Mouse (Mus musculus) splenic B cell, adult 2 months (primary cell): ENCODE measurements around the gene Farp1.
"Not testable (repeated sequence)": the region's sequence is repeated elsewhere in the genome, so short reads cannot be mapped to it uniquely, and the experiment has no call there.

Experiments
- DNase-seq: peaks from one replicate; pipeline ENCODE4 v3.0.0-alpha.2; 2011; ENCODE audit warnings: low read depth, low spot score
- H3K27me3 ChIP-seq: 2 replicates; pipeline ENCODE4 v1.6.1; 2012; ENCODE audit warnings: mild to moderate bottlenecking, low read length, moderate library complexity, mixed read lengths; ENCODE audit not compliant: control insufficient read depth, poor library complexity, insufficient read depth, severe bottlenecking
- H3K36me3 ChIP-seq: 2 replicates; pipeline ENCODE4 v1.6.1; 2012; ENCODE audit warnings: mild to moderate bottlenecking, low read length, moderate library complexity, mixed read lengths; ENCODE audit not compliant: control insufficient read depth, poor library complexity, insufficient read depth, severe bottlenecking

The Farp1 gene

DNA sequence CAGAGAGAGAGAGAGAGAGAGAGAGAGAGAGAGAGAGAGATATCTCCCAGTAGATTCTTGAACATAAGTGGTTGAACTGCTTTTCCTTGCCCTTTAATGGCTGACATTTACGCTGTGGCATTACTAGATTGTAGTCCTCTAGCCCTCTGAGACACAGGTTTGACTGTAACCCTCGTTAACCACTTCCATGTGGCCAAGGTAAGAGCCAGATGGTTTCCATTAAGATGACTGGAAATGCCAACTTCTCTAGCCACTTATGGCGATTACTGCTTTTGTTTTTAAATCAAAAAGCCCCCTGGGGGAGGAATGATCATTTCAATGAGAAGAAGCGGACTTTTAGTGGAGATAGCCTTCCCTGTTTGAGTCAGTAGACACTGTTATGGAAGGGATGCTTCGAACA is 3.7 kb downstream of the Farp1 start:
- H3K36me3 ChIP-seq = no peaks in the 10 kb centered on the region

GRCm38 (mm10) chr14:121044145-121044544 is 9.1 kb downstream of the Farp1 start:
- Histone ChIP-seq H3K27me3 (no peaks in the 10 kb centered on the region), H3K36me3 (no peaks in the 10 kb centered on the region)
- DNase-seq = no peak

More for the DNA sequence above, 3.7 kb downstream of the Farp1 start:
- H3K27me3 ChIP-seq = no peaks in the 10 kb centered on the region; the same call in 1 of the 2 replicates
- DNase-seq = no peak

DNA sequence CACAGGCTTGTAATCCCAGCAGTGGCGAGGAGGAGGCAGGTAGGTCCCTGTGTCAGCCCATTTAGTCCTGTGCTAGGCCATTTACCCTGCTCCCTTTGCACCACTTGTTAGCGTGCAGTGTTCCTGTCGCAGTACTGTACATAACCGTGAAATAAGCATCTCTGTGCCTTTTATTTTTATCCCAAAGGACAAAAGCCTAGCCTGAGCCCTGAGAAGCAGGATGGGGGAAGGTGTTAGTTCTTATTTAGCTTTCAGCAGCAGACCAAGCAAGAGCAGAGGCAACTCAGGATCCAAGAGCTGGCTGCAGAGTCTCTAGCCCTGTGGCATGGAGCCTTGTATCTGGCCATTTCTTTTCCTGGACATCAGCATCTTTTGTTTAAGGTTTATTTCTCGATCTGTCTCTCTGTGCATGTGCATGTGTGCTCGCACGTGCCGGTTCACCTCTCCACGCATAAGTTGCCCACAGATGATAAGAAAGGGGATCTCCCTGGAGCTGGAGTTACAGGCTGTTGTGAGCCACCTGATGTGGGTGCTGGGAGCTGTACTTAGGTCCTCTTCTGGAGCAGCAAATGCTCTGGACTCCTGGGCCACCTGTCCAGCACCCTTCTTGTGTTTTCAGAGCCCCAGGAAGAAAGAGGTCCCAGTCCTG is 11.4 kb downstream of the Farp1 start:
- Histone ChIP-seq H3K36me3 (no peaks in the 10 kb centered on the region), H3K27me3 (no peaks in the 10 kb centered on the region)
- no peak for DNase-seq

DNA sequence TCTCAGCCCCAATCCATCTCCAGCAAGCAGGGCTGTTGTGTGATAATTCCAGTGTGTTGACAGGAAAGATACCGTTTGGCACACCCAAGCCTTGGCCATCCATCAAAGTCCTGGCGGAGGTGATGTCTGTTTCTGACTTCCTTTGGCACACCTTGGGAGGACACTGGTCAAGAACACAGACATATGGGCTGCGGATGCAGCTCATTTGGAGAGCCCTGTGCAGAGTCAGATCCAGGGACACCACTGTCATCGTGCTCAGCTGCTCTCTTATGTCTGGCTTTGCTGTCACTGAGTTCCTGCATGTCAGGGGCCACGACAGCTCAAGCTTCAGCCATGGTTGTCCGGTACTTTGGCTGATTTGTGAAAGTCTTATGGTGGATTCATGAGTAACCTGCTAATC is 12.8 kb downstream of the Farp1 start:
- Histone ChIP-seq H3K27me3 (no peaks in the 10 kb centered on the region), H3K36me3 (no peaks in the 10 kb centered on the region)
- no peak for DNase-seq

DNA sequence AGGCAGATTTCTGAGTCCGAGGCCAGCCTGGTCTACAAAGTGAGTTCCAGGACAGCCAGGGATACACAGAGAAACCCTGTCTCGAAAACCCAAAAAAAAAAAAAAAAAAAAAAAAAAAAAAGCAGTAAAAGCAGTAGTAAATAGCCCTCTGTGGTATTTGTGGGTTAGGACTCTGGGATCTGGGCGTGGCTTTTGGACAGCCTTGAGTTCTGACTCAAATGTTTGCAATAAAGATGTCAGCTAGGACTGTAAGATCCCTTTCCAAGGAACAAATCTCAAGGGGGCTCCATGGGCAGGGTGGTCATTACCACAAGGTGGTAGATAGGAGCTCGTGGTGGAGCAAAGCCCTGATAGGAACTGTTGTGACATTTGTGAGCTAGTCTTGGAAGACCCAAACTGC is 16.0 kb downstream of the Farp1 start:
- H3K27me3 ChIP-seq, H3K36me3 ChIP-seq, DNase-seq: not testable (repeated sequence)

GRCm38 (mm10) chr14:121053020-121053518 is 18.1 kb downstream of the Farp1 start:
- Histone ChIP-seq H3K27me3 (no peaks in the 10 kb centered on the region), H3K36me3 (no peaks in the 10 kb centered on the region)
- DNase-seq = no peak

DNA sequence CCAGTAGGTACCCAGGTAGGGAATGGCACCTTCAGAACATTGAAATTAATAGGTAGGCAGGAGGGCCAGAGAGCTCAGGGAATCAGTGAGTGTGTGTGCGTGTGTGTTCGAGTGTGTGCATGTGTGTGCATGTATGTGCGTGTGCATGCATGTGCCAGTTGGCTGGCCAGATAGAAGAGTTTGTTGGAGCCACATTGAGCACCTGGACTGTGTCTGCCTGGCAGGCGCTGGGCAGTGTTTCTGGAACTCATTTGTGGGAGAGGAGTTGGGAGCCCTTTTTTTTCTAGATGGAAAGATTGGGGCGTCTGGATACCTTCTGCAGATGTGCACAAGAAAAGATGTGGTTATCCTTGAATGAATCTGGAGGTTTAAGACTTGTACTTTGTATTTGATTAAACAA is 19.1 kb downstream of the Farp1 start:
- DNase-seq = no peak
- Histone ChIP-seq H3K36me3 (no peaks in the 10 kb centered on the region), H3K27me3 (no peaks in the 10 kb centered on the region)

DNA sequence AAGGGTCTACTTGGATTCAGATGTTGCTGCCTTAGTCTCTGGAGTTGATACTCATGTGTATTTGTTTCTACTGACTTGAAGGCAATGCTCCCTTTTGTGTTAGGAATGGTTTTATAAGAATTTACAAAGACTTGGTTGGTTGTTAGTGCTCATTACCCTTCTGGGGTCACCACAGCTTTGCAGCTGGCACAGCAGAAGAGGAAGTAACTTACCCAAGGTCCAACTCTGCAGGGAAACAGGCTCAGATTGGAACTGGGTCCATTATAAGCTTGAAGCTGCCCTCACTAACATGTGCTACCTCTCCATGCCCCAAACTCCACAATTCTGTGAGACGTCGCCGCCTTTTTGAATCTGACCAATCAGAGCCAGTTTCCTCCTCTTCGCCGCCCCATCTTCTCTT is 22.8 kb downstream of the Farp1 start:
- no peak for DNase-seq
- Histone ChIP-seq H3K36me3 (no peaks in the 10 kb centered on the region), H3K27me3 (no peaks in the 10 kb centered on the region)

GRCm38 (mm10) chr14:121058481-121058880 is 23.5 kb downstream of the Farp1 start:
- DNase-seq = no peak
- Histone ChIP-seq H3K27me3 (no peaks in the 10 kb centered on the region), H3K36me3 (no peaks in the 10 kb centered on the region)

DNA sequence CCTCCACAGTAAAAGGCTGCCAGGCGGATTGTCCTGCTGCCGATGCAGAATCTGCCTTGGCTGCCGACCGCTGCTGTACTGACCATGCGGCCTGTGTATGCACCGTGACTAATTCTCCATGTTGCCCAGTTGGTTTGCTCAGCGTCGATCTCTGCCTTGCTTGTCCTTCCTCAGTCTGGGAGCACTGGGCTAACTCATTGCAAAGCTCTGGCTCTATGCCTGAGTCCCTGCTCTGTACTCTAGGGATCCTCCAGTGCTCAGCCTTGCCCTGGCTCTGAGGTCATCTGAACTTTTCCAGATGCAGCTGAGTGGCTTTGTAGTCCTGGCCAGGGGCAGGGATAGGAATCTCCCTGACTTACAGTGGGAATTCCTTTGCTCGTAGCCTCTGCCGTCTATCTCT is 24.3 kb downstream of the Farp1 start:
- no peaks in the 10 kb centered on the region for H3K27me3 ChIP-seq
- H3K36me3 ChIP-seq = no peaks in the 10 kb centered on the region
- DNase-seq = no peak

GRCm38 (mm10) chr14:121060484-121060883 is 25.5 kb downstream of the Farp1 start:
- no peak for DNase-seq
- H3K27me3 ChIP-seq = no peaks in the 10 kb centered on the region
- no peaks in the 10 kb centered on the region for H3K36me3 ChIP-seq

GRCm38 (mm10) chr14:121061686-121062085 is 26.7 kb downstream of the Farp1 start:
- Histone ChIP-seq H3K36me3 (no peaks in the 10 kb centered on the region), H3K27me3 (no peaks in the 10 kb centered on the region)
- no peak for DNase-seq

DNA sequence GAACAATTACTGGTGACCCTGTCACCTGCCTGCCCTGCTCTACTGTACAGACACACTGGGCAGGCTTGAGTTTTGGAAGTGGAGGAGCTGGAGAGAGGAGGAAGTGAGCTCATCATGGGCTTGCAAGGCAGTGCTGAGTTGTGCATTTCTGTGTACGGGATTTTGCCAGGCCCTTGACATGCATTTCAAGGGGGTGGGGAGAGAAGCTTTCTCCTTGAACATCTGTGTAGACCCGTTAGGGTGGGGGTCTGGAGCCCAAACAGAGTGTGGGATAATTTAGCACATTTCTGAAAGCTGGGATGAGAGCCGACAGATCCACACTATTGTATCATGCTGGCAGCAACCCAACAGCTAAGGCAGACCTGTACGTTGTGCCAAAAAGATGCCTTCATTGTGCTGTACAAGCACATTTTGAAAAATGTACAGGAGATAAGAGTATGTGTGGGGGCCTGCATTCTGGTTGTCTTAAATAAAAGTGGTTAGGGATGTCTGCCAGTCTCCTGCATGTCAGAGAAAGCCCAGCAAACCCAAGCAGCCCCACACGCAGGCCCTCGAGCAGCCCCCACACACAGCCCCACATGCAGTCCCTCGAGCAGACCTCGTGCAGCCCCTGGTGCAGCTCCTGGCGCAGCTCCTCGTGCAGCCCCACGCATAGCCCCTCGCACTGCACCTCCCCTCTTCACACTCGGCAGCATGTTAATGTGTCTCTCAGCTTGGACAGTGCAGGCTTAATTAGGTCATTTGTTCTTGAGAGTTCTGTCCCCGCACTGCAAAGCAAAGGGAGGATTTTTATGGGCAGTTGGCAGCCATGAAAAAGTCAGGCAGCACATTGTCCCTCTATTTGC is 27.5 kb downstream of the Farp1 start:
- H3K27me3 ChIP-seq = no peaks in the 10 kb centered on the region
- no peaks in the 10 kb centered on the region for H3K36me3 ChIP-seq
- DNase-seq = no peak

DNA sequence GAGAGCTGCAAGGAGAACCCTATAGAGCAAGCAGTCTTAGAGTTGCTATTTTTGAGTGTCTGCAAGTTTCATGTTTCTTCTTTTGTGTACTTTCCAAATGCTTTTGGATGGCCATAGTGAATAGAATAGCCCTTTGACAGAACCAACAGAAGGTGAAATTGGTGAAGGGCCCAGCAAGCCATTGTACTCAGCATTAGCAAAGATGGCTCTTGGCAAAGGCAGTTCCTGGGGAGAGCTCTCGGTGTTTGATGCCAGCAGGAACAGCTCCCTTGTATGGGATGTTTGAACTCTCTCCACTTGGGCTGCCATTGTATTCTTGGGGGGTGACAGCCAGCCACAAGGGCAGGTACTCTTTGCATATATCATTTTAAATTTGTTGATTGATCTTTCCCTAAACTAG is 29.7 kb downstream of the Farp1 start:
- no peak for DNase-seq
- H3K36me3 ChIP-seq = no peaks in the 10 kb centered on the region
- H3K27me3 ChIP-seq = no peaks in the 10 kb centered on the region

DNA sequence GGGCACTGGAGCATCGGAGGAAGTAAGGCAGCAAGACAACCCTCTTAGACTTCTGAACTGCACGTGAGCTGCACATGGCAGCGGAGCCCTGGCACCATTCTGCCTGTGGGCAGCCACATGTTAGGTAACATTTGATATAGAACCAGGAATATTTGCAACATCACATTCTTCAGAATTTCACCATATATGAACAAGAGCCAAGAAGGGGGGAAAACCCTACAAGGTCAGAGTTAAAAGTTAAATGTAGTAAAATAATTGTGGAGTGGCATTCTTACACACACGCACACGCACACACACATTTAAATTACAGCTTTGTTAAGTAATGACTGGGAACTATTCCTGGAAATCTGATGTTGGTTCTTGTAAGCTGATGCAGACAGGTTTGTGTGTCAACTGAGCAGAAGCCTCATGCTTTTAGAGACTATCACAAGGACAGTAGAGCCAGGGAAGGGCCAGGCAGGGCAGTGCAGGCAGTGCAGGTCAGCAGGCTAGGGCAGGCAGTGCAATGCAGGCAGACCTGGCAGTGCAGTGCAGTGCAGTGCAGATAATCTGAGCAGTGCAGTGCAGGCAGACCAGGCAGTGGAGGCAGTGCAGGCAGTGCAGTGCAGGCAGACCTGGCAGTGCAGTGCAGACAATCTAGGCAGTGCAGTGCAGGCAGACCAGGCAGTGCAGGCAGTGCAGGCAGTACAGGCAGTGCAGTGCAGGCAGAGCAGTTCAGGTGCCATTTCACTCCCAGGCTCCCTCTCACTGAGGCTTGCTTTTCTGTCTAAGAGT is 38.3 kb downstream of the Farp1 start:
- Histone ChIP-seq H3K27me3 (no peaks in the 10 kb centered on the region; the same call in 1 of the 2 replicates), H3K36me3 (no peaks in the 10 kb centered on the region)
- DNase-seq = no peak
